Mouse (Mus musculus): ENCODE data around the gene Olfr106-ps.

Olfr106-ps gene

GRCm38 (mm10) chr17:37390093-37390492, at the start of gene Olfr106-ps:
Gene Olfr106-ps, plus strand, starts transcription at chr17:37390393.
- DNase-seq (ENCODE audit: extremely low spot score, low read depth, low spot score) = no peak

- no peak for DNase-seq (ENCODE audit: extremely low spot score, low read depth, low spot score)
These were observed 30.9 kb upstream of the Olfr106-ps start, which contains the start of gene Olfr104-ps for GRCm38 (mm10) chr17:37359282-37359681. Gene Olfr104-ps, plus strand, starts transcription at chr17:37359582.

GRCm38 (mm10) chr17:37378733-37379132, 11.5 kb upstream of the Olfr106-ps start, which contains the start of gene Olfr105-ps:
Gene Olfr105-ps, plus strand, starts transcription at chr17:37379033.
- no peak for DNase-seq (ENCODE audit: extremely low spot score, low read depth, low spot score)

GRCm38 (mm10) chr17:37398926-37399325, 8.7 kb downstream of the Olfr106-ps start, which contains the start of gene Olfr107:
Gene Olfr107, plus strand, starts transcription at chr17:37399226.
- DNase-seq (ENCODE audit: extremely low spot score, low read depth, low spot score) = no peak

GRCm38 (mm10) chr17:37413380-37413779, 23.2 kb downstream of the Olfr106-ps start:
- no peak for DNase-seq (ENCODE audit: extremely low spot score, low read depth, low spot score)

- DNase-seq (ENCODE audit: extremely low spot score, low read depth, low spot score) = no peak
These were observed 55.0 kb downstream of the Olfr106-ps start, which contains the start of gene Olfr108 for GRCm38 (mm10) chr17:37445180-37445579. Gene Olfr108, plus strand, starts transcription at chr17:37445480.
